10 mouse cellular contexts compared by ENCODE assay signal in genomic region chr4:148377368-148377767, GRCm38 (mm10).
DNase-seq lines count a peak whose midpoint lies in the region; ATAC-seq and TF ChIP-seq lines count a peak whose summit lies in the region.
"Had no signal": no experiment of that assay in that cellular context is flagged by ENCODE, and none has a peak within 500 bp of the region (broad histone marks: within the 10 kb centered on the region; RNA-seq: fewer than 3 reads in every experiment).

No protein-coding gene starts in this region.

- whole genome bisulfite sequencing in heart, embryonic 14.5 days = 36% methylated on average over 8 of the region's 8 CpGs
- WGBS in hindbrain, embryonic 13.5 days = 32% methylated on average over 8 of the region's 8 CpGs

- no peak overlapping the region for H3K4me2 ChIP-seq in heart, embryonic 14.5 days (ENCODE audit: low read length)
- H3K4me2 ChIP-seq in hindbrain, embryonic 13.5 days = no peak overlapping the region

- no peak overlapping the region for H3K27ac ChIP-seq in heart, embryonic 14.5 days (replicated peaks in 1 of 2; ENCODE audit: control insufficient read depth in 1 of 2, insufficient read depth in 1 of 2, low read depth in 2 of 2, low read length in 2 of 2)
- no peak overlapping the region for H3K27ac ChIP-seq in hindbrain, embryonic 13.5 days

- TF ChIP-seq POLR2A in brain, embryonic 14.5 days (IDR thresholded peaks at IDR 0.05; ENCODE audit: borderline replicate concordance, extremely low read depth, insufficient read depth, insufficient read length, poor library complexity, severe bottlenecking) = no peak

- no peak for TF ChIP-seq CTCF in brain, embryonic 14.5 days (IDR thresholded peaks at IDR 0.05; ENCODE audit: borderline replicate concordance, extremely low read depth, insufficient read depth, insufficient read length)

- no peak overlapping the region for H3K4me3 ChIP-seq in heart, embryonic 14.5 days (ENCODE audit: control insufficient read depth in 1 of 2, insufficient read depth in 1 of 2, low read depth in 1 of 2, low read length in 2 of 2)
- H3K4me3 ChIP-seq in hindbrain, embryonic 13.5 days = no peak overlapping the region

- 0 out of 2 replicates have a peak, but pooled peaks have one; percentile 28 for ATAC-seq in heart, embryonic 14.5 days (ENCODE audit: insufficient number of reproducible peaks, insufficient read depth, low FRiP score, low read depth)
- ATAC-seq in hindbrain, embryonic 13.5 days (ENCODE audit: low FRiP score) = peak; percentile 36

- no peak for DNase-seq in heart, adult 11 months
- peak; percentile 13 for DNase-seq in NIH3T3 (ENCODE audit: low read depth)
- peak; percentile 40 for DNase-seq in brain, embryonic 14.5 days (ENCODE audit: low read depth)
- no peak for DNase-seq in right cerebral cortex, postnatal 4 days
- no peak for DNase-seq in urinary bladder, postnatal 14 days (ENCODE audit: low spot score)
- no peak for DNase-seq in thymus, postnatal 36 days
- DNase-seq: gastrocnemius, postnatal 14 days; thymus, postnatal 4 days had no signal

- H3K9me3 ChIP-seq in heart, embryonic 14.5 days (ENCODE audit: control insufficient read depth, low read length) = no peaks in the 10 kb centered on the region
- no peaks in the 10 kb centered on the region for H3K9me3 ChIP-seq in hindbrain, embryonic 13.5 days

- no peaks in the 10 kb centered on the region for H3K36me3 ChIP-seq in heart, embryonic 14.5 days (ENCODE audit: control insufficient read depth, insufficient read depth, low read length)
- no peaks in the 10 kb centered on the region for H3K36me3 ChIP-seq in hindbrain, embryonic 13.5 days

- no peaks in the 10 kb centered on the region for H3K27me3 ChIP-seq in heart, embryonic 14.5 days (ENCODE audit: control insufficient read depth, insufficient read depth, low read length)
- H3K27me3 ChIP-seq in hindbrain, embryonic 13.5 days = no peaks in the 10 kb centered on the region

- H3K4me1 ChIP-seq in heart, embryonic 14.5 days (ENCODE audit: control insufficient read depth in 2 of 2, insufficient read depth in 2 of 2, low read length in 2 of 2) = peaks cover 4 to 8% of the 10 kb centered on the region in 2 experiments; a peak in 2 of 4 replicates
- peaks cover 37% of the 10 kb centered on the region for H3K4me1 ChIP-seq in hindbrain, embryonic 13.5 days (replicated peaks)

- no peak overlapping the region for H3K9ac ChIP-seq in heart, embryonic 14.5 days (ENCODE audit: low read length)
- H3K9ac ChIP-seq in hindbrain, embryonic 13.5 days = no peak overlapping the region

Comparison
In these comparisons a context has a peak if more than half of its experiments do, and no peak if none do; other contexts are left out.
1. DNase-seq: peak in NIH3T3 (single experiment) and brain, embryonic 14.5 days (single experiment); none in heart, adult 11 months (single experiment), right cerebral cortex, postnatal 4 days (single experiment), urinary bladder, postnatal 14 days (single experiment) and thymus, postnatal 36 days (0 of 2).